Mouse (Mus musculus): Measurements from ENCODE around the gene Rps7. TPM values are rescaled to one million over a fixed set of nuclear protein-coding genes. Genes with fewer than 3 reads are reported as not detected.

Gene Rps7
- 1,181 and 1,244 TPM in 2 replicates for polyA plus RNA-seq (2015; fragmentation: Nextera tagmentation; extraction: Ambion mirVana)

- DNase-seq (ENCODE audit: low spot score): peak; percentile 96
These were observed at the start of gene Rps7 for GRCm38 (mm10) chr12:28635535-28636476. TSS of gene Rps7 (minus strand) at chr12:28635953.

GRCm38 (mm10) chr12:28684674-28685073 is 48.9 kb upstream of the Rps7 start:
- no peak for DNase-seq (ENCODE audit: low spot score)

DNA sequence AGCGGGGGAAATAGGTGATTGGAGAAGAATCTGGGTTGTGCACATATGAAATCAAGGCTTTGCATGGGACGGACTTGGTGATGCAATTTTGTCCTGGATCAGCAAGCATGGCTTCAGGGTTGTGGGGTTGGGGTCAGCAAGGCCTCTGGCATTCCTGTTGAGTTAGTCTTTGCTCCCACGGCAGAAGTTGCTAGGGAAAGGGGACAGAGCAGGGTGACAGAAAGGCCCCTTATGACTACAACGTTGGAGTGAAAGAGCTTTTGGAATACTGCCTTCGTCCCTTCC is 40.1 kb upstream of the Rps7 start:
- DNase-seq (ENCODE audit: low spot score): no peak

DNA sequence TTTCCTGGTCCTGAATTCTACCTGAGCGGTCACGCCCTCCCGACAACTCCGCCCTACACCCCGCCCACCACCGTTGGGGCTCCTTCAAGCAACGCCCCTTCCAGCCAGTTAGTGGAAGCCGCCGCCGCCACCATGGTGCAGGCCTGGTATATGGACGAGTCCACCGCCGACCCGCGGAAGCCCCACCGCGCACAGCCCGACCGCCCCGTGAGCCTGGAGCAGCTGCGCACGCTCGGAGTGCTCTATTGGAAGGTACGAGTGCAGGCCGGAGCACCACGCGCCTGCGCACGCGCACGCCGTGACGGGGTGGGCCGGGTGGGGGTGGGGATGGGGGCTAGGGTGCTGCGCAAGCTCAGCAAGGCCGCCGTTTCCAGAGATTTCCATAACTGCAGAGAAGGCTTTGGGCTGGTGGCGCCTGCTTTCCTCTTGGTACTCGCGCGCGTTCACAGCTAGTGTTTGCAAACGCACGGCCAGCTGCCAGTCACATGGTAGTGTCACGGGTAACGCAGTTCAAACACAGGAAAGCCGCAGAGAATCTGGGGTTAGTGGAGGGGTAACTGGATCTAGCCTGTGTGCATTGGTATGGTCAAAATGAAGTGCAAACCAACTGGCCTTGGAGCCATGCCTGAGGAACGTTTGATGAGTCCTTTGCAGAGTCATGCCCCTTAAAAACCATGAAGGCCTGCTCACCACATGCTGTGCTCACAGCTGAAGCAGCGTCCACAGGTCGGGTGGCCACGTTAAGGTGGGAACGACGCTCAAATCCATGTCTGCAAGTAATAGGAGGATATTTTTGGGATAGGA is 39.6 kb upstream of the Rps7 start, which contains the start of gene Adi1:
Adi1 (plus strand) TSS at position 111 of the 804 bp plus-strand sequence.
- DNase-seq (ENCODE audit: low spot score): peak; percentile 80

DNA sequence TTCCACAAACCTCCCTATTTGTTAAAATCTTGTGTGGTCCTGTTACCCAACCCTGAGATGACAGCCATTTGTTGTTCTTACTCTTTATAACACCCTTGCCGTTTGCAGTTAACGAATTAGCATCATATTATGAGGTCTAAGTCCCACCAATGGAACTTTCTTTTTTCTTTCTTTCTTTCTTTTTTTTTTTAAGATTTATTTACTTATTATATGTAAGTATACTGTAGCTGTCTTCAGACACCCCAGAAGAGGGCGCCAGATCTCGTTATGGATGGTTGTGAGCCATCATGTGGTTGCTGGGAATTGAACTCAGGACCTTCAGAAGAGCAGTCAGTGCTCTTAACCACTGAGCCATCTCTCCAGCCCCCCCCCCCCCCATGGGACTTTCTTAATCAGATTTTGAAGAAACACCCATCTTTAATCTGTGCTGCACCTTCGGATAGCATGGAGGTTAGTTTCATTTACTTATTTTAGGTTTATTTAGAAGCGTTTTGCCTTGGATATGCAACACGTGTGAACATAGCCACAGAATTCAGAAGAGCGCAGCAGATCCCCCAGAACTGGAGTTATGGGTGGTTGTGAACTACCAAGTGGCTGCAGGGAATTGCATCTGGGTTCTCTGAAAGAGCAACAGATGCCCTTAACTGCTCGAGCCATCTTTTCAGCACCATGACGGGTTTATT is 38.4 kb upstream of the Rps7 start:
- DNase-seq (ENCODE audit: low spot score): no peak

GRCm38 (mm10) chr12:28667287-28667686 is 31.5 kb upstream of the Rps7 start:
- no peak for DNase-seq (ENCODE audit: low spot score)

- no peak for DNase-seq (ENCODE audit: low spot score)
These were observed 31.0 kb upstream of the Rps7 start for GRCm38 (mm10) chr12:28666734-28667133.

DNA sequence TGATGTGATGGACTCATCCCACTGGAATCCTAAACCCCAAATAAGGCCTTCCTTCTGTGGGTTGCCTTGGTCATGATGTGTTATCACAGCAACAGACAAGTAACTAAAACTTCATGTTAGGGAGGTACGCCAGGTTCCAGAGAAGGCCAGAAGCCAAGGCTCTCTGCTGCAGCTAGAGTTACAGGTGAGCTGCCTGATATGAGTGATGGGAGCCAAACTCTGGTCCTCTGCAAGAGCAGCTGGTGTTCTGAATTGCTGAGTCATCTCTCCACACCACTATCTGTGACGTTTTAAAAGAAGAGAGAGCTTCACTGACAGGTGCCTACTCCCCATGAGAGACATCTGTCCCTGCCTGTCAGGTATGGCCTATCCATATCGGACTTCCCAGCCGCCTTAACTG is 26.9 kb upstream of the Rps7 start:
- DNase-seq (ENCODE audit: low spot score): no peak

- DNase-seq (ENCODE audit: low spot score): peak; percentile 85
These were observed 13.7 kb upstream of the Rps7 start, which contains the start of gene Rnaseh1 for GRCm38 (mm10) chr12:28649141-28650110. TSS of gene Rnaseh1 (plus strand) at chr12:28649602.

DNA sequence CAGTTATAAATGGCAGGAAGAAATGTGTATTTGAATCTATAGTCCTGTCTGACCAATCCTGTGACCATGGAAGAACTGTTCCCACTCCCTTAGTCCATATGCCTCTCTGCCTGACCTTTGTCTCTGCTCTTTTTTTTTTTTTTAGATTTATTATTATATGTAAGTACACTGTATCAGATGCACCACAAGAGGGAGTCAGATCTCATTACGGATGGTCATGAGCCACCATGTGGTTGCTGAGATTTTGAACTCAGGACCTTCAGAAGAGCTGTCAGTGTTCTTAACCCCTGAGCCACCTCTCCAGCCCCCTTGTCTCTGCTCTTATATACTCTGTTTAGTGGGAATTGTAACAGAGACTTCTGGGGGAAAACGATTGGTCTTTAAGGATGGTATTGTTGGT is 3.0 kb upstream of the Rps7 start:
- no peak for DNase-seq (ENCODE audit: low spot score)

GRCm38 (mm10) chr12:28636543-28636942 is 790 bp upstream of the Rps7 start:
- DNase-seq (ENCODE audit: low spot score): no peak

DNA sequence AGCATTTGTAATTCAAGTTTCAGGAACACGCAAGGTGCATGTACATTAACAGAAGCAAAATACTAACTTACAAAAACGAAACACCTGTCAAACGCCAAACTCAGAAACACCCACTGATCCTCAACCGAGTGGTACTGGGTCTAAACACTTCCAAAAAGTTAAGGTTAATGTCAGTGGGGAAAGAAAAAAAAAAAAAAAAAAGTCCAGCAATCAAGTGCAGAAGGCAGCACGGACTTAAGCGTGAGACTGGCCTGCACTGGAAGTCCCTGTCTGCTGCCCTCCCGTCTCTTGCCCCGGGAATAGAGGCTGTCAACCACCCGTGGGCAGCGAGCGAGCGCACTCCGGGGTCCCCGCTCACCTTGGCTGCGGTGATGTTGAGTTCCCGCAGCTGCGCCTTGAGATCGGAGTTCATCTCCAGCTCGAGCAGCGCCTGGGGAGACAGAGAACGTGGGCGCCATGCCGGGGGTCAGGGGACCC is 657 bp downstream of the Rps7 start:
- DNase-seq (ENCODE audit: low spot score): no peak

DNA sequence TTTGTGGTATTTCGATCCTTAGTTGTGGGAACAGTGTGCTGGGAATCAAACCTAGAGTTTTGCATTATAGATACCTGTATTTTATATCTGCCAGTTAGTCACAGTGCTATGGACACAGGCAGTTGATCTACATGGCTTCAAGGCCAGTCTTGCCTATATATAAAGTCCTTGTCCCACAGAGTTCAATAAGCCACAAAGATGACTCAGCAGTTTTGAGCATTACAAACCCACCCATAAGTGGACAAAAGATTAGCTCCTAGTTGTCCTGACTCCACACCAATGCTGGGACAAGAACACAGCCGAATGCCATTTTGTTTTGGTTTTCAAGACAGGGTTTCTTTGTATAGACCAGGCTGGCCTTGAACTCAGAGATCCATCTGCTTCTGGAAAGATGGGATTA is 7.3 kb downstream of the Rps7 start:
- DNase-seq (ENCODE audit: low spot score): no peak

DNA sequence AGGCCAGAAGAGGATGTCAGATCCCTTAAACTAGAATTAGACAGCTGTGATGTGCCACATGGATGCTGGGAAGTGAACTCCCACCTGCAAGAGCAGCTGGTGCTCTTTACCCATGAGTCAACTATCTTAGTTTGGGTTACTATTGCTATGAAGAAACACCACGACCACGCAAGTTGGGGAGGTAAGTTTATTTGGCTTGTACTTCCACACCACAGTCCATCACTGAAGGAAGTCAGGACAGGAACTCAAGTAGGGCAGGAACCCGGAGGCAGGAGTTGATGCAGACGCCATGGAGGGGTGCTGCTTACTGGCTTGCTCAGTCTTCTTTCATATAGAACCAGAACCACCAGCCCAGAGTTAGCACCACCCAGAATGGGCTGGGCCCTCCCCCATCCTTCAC is 8.7 kb downstream of the Rps7 start:
- no peak for DNase-seq (ENCODE audit: low spot score)

GRCm38 (mm10) chr12:28625407-28625806 is 10.3 kb downstream of the Rps7 start:
- no peak for DNase-seq (ENCODE audit: low spot score)

DNA sequence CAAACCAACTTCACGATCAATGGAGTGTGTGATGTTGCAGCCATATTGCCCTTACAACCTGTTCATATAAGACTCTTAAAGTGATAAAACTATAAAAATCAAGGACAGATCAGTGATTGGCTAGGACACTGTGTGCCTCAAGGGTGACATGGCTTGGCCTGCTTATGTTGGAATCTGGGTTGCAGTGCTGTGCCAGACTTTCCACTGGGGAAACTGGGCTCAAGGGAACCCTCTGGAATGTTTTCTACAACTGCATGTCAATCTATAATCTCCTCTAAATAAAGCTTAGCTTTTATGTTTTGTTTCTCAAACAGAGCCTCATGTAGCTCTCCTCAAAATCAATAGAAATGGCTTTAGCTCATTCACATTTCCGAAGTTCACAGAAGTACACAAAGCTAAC is 11.5 kb downstream of the Rps7 start:
- DNase-seq (ENCODE audit: low spot score): no peak

DNA sequence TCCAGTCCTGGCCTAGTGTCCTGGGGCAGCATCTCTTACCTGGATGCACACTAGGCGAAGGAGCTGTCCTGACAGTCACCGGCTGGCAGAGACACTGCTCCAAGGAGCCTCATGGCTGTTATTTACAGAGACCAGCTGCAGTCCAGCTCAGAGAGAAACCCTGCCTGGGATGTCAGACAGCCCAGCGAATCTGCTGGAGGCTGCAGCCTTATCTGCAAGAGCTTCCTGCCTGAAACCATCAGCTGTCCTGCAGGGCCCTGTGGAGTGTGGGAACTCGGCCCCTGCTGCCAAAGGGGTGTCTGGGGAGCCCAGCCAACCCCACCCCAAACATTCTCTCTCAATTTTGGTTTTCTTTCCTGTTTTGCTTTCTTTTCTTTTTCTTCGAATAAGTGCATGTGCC is 12.6 kb downstream of the Rps7 start, which contains the start of gene Colec11:
Colec11 (minus strand) TSS at position 183 of the 400 bp plus-strand sequence.
- no peak for DNase-seq (ENCODE audit: low spot score)

DNA sequence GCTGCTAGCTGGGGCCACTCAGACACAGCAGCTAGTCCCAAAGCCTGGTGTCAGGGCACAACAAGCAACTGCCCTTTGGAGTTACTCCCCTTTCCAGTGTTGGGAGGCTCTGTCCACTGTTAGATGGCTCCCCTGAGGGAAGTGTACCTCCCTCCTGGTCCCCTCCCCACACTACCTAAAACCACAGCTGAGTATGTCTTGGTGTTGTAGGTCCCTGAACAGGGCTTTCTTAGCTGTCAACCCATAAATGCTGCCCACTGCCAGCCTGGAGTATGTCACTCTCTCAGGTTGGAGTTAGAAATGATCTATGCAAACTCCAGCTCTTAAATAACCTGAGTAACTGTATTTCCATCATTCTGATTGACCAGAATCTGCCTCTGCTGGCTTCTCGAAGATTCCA is 13.1 kb downstream of the Rps7 start:
- DNase-seq (ENCODE audit: low spot score): no peak

DNA sequence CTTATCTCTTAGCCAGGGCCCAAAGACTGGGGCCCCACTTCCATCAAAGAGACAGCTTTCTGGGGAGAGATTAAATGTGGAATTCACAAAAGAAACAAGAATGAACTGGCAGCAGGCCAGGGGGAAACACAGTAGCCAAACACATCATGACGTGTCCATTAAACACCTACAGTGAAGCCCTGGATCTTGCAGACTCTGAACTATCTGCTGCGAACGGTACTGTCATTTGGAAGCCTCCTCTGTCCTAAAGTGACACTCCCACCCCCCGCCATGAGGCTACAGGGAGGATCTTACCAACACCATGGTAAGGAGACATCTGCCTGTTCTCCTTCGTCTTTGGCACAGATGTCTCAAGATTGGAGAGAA is 13.6 kb downstream of the Rps7 start:
- no peak for DNase-seq (ENCODE audit: low spot score)

DNA sequence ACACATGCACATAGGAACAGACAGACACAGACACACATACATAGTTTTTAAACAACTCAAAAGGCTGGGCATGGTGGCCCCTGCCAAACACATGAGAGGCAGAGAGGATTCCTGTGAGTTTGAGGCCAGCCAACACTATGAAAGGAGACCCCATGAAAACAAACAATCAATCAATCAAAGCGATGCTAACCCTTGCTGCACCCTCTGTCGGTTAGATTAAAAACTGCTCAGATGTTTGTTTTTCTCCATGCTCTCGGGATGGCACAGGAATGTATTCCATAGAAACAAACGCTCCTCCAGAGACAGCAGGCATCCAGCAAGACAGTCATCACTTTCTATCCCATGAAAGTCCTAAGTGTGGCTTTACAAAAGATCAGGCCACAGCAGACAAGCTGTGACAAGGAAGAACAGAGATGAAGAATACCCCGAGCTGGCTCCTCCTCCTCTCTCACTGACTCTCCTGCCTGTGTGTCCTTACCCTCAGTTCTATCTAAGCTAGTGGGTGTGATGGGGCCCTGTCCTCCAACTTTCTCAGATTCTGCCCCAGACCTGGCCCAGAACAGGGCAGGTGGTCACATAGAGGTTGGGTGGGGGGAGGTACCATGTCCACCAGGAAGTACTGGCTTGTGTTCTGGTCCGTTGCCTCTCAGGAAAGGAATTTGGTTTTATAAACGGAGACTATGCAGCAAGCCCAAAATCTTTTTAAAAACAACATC is 14.1 kb downstream of the Rps7 start:
- no peak for DNase-seq (ENCODE audit: low spot score)

All from thymus, postnatal 0 days (tissue).